Mouse (Mus musculus): ENCODE results near the gene Dnaaf1.

DNA sequence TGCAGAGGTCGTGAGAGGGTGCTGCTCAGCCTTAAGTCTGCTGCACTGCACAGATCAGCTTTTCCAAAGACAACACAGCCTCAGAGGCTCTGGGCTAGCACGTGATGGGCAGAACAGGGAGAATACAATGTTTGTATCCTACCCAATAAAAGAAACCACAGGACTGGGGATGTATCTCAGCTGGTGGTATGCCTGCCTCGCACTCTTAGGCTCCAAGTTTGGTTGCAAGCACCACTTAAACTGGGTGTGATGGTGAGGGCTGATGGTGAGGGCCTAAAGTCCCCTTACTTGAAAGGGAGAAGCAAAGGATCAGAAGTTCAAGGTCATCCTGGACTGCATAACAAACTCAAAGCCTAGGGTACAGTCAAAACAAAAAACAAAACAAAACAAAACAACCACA, 30.4 kb upstream of the Dnaaf1 start:
- TF ChIP-seq CTCF (IDR thresholded peaks at IDR 0.05; ENCODE audit: borderline replicate concordance, insufficient read depth, low read length) = no peak
- no peak for TF ChIP-seq POLR2A (IDR thresholded peaks at IDR 0.05; ENCODE audit: low read depth, low read length)

Data from embryonic fibroblast, embryonic 13.5 days (primary cell).